Mouse (Mus musculus) regulatory T cell (primary cell): ENCODE results near the gene Gm9945.

ENCODE experiments used
- in situ Hi-C: fragments of 300-600 bp; cut with MboI, MseI; formaldehyde crosslinking; loops from one replicate; pipeline ENCODE4 v1.15.1; 2025; ENCODE audit warnings: high pct_unique_total_duplicates

The Gm9945 gene

DNA sequence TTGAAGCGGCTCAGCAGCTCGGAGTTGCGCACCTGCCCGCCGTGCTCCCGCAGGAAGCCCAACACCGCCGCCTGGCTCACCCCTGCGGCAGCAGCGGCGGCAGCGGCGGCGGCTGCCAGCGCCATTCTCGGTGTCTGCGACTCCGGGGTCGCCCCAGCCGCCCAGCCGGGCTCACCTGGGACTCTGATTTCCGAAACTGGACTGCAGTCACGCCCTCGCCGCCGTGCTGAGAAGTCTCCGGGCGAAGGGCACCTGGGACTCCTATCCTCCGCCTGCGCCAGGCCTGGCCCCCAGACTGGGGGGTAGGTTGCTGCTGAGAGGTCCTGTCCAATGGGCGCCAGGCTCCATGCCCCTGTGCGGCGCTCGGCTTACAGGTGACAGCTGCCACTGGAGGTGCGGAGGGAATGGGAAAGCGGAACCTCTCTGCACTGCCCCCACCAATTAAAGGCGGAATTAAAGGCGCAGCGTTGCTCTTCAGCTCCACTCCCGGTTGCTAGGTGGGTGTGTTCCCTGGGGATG lies at the start of gene Gm9945, which contains the start of gene Sowaha:
TSS of gene Gm9945 (plus strand) at position 384 of the 519 bp plus-strand sequence.
TSS of gene Sowaha (minus strand) at position 492 of the 519 bp plus-strand sequence.
- in situ Hi-C loops = no loop called here

DNA sequence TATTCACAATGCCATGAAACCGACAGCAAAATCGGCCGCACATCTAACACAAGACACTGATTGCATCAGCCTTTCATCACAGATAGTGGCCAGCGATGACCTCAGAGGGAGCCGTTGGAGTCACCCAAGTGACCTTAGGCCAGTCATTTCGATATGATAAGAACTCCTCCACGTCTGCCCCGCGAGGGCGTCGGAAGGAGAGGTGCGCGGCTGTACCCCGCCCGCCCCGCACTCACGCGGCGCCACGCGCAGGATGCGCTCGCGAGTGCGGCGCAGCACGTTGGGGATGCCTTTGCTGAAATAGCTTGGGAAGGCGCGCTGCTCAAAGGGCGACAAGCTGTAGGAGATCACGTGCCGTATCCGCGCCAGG lies 49.7 kb upstream of the Gm9945 start:
- in situ Hi-C loops = loop anchor here (5.0 kb wide), 1 partner anchor 73 kb away; no protein-coding TSS in a partner anchor

DNA sequence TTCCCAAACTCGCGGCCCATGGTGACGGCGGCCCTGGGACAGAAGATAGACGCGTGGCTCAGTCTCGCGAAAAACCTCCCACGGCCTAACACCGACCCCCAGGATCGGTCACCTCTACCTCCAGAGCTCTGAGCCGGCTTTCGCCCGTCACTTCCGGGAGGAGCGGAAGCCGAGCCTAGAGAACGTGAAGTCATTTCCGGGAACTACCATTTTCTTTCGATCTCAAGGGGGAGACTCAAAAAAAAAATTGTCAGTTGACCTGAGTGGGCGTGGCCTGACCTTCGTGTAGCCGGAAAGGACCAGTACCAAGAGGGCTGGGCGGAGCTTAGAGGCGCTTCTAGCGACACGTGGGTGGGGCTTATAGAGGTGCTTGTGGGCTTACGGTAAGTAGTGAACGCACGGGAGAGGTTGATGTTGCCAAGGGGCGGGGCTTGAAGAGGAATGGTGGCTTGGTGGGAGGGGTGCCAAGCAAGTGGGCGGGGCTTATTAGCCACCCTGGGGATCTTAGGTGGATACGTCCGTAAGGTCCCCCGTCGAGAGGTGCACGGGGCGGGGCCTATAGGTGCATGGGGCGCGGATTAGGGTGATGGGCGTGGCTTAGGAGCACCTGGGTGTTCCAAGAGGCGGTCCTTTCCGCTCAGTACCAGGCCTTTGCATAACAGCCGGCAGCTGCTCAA lies 49.2 kb upstream of the Gm9945 start, which contains the start of the genes Uqcrq and Gdf9:
TSS of gene Uqcrq (minus strand) at position 162 of the 677 bp plus-strand sequence.
TSS of gene Gdf9 (plus strand) at position 354 of the 677 bp plus-strand sequence.
- in situ Hi-C loops = loop anchor here (5.0 kb wide), 1 partner anchor 74 kb away; no protein-coding TSS in a partner anchor

DNA sequence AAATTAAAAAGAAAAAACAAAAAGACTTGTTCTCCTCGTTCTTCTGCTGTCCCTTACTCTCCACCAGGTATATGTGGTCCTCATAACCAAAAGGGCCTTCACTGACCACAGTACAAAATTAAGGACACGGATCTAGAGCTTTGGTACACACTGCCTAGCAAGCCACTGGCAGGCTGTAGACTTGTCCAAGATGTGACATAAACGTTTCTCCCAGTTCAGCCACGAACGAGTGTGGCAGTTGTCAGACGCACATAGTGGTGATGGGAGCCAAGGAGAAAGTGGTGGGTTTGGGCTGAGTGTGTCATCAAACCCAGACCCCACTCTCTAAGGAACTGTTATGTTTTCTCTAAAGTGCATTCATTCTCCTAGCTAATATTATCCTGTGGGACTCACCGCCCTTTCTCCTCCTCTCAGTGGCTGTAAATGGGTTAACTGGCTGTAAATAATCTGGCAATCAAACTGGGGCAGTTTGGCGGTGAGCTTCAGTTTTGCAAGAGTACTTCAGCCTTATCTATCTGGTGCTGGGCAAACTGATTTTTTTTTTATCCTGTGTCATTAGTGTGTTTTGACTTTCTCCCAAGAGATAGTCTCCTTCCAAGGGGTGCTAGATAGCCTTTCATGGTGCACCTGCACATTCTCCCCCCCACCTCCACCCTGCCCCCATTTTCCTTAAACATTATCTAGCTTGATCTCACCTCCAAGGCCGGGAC lies 48.5 kb upstream of the Gm9945 start:
- in situ Hi-C loops = loop anchor here (5.0 kb wide), 1 partner anchor 74 kb away; no protein-coding TSS in a partner anchor

DNA sequence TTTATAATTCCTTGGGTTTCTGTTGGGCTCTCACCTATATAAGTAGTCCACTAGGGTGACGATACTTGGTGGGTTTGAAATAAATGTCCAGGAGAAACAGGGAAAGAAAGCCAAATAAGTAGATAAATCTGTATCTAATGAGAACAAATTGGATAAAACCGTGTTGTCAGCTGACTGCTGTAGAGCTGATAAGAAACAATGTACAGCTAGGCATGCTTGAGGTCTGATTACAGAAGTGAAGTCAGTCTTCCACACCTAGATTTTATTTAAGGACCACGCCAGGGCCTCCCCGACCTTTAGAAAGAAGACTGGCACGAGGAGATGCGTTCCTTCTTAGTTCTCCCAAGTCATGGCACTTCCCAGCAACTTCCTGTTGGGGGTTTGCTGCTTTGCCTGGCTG lies 46.9 kb upstream of the Gm9945 start:
- in situ Hi-C loops = loop anchor here (5.0 kb wide), 1 partner anchor 76 kb away; no protein-coding TSS in a partner anchor

DNA sequence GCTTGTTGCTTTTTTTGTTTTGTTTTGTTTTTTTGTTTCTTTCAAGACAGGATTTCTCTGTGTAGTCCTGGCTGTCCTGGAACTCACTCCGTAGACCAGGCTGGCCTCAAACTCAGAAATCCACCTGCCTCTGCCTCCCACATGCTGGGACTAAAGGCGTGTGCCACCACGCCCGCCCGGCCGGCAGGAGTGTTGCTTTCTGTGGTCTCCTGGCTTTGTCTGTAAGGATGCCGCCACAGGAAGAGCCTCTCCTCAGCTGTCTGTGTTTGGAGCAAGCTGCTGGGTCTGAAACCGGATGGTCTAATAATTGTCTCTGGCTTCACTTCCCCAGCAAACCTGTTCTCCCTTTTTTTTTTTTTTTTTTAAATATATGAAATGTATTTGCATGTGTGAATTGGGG lies 44.5 kb upstream of the Gm9945 start:
- in situ Hi-C loops = no loop called here

DNA sequence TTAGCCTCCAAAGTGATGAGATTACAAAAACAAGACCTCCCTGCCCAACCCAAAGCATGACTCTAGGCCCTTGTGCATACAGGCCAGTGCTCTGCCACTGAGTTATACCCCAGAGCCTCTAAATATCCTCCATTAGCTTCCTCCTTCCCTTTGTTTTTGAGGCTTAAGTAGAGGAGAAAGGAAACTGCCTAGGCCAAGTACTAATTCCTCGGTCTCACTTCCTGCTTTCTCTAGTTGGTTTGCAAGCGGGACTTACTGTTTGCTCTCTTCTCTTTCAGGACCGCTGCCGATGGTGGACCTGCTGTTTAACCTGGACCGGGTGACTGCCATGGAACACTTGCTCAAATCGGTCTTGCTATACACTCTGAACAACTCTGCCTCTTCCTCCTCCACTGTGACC lies 43.6 kb upstream of the Gm9945 start:
- in situ Hi-C loops = no loop called here

DNA sequence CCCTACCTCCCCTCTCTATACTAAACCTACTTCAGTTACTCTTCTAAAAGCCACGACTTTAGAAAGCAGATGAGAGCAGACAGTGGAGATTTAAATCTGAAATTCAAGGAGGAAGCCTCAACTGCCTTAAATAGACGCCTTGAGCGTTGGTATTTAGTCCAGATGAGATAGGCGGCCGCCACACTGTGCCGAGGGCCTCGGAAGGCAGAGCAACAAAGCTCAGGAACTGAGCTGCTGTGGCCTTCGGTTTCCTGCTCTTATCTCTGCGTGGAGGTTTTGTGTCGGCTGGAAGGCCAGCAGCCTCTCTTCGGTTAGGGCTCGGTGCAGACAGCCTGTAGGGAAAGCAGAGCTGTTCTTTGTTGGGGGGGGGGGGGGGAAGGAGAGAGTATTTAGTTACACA lies 38.0 kb upstream of the Gm9945 start:
- in situ Hi-C loops = no loop called here

DNA sequence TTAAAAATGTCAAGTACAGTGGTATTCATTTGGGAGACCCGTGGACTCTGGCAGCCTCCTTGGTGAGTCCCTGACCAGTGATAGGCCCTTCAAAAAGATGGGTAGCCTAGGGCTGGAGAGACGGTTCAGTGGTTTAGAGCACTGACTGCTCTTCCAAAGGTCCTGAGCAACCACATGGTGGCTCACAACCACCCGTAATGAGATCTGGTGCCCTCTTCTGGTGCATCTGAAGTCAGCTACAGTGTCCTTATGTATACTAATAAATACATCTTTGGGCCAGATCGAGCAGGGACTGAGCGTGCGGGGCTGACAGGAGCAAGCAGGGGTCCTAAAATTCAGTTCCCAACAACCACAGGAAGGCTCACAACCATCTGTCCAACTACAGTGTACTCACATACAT lies 36.1 kb upstream of the Gm9945 start:
- in situ Hi-C loops = no loop called here

DNA sequence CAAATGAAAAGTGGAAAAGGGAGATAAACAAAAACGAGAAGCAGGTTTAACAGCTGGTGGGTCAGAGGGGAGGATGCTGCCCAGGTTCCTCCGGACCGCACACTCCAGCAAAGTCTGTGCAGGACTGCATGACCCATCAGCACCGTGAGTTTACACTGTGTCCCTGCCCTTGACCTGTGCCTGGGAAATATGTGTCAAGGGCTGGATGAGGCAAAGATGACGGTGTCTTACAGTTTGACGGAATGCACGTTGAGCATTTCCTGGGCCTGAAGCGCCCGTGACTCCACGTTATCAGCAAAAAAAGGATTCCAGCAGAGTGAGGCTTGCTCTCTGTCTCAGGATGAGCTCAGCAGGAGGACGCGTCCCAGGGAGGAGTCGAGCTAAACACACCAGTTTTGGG lies 34.4 kb upstream of the Gm9945 start:
- in situ Hi-C loops = no loop called here

DNA sequence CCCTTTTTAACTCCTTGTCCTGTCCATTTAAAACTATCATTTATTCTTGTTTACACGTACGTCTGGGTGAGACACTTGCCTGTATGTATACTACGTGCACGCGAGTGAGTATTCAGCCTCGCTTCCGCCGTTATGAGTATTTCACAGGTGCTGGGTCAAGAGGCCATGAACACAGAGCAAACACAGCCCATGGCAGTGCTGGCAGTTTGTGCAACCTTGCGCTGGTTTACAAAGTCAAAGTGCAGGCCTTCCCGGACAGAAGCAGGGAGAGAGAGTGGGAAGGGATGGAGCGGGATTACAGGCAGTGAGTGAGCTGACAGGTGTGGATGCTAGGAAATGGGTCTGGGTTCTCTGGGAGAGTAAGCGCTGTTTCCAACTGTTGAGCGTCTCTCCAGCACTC lies 33.8 kb upstream of the Gm9945 start:
- in situ Hi-C loops = no loop called here

DNA sequence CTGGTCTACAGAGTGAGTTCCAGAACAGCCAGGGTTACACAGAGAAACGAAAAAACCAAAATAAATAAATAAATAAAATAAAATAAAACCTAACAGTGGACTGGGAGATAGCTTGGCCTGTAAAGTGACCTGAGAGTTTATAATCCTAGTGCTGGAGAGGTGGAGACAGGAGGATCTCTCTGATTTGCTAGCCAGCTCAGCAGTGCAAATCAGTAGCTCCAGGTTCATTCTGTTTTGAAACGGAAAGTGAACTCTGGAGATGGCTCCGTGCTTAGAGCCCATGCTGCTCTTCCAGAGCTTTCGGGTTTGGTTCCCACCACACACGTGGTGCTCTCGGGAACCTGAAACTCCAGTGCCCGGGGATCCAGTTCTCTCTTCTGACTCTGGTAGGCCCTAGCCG lies 32.0 kb upstream of the Gm9945 start:
- in situ Hi-C loops = no loop called here

DNA sequence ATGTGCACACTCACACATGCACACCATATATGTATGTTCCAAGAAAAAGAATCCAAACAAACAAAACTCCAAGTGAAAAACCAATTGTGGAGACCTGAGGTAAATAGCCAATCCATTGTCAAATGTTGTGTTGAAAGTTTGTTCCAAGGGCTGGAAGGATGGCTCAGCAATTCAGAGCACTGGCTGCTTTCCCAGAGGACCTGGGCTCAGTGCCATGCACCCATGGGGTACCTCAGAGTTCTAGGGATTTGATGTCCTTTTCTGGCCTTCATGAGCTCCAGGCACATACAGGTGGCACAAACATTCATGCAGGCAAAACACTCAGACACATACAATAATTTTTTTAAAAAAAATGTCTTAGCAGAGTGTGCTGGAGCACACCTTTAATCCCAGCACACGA lies 31.4 kb upstream of the Gm9945 start:
- in situ Hi-C loops = no loop called here

DNA sequence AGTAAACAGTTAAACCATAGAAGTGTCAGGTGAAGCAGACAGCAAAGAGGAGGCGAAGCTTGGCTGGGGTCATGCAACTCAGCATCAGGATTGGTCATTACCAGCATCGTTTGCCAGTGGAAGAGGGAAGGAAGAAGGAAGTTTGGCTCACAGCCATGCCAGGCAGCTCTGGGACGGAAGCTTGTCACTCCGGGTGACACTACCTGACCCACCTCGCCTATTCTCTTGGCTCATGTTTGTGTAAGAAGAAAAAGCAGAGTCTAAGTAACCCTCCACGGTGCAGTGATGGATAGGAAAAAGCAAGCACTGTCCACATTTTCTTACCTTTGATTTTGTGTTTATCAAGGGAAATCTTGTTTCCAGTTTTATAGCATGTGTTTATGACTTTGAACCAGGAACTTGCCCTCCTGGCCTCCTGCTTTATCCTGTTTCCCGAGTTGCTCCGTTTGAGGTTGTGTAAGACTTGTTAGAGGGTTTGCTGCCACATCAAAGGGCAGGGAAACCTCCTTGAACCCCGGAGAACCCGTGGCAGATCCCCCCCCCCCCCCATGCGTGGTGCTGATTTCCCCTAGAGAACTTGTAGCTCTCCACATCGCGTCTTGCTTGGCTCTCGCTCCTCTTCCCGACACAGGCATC lies 29.8 kb upstream of the Gm9945 start:
- in situ Hi-C loops = no loop called here

DNA sequence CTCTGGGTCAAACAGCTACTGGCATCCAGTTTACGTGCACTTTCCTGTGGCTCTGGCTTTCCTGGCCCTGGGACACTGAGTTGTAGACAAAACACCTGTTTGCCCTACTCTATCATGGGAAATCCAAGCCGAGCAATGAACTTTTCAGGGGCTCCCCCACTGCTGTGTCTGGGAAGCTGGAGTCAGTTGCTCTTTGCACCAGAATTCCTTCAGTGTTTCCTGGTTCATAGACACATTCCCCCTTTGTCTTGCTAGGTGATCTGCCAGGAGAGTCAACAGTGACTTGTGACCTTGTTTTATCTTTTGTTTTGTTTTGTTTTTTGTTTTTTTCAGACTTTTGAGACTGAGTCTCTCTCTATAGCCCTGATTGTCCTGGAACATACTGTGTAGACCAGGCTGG lies 28.6 kb upstream of the Gm9945 start:
- in situ Hi-C loops = no loop called here

DNA sequence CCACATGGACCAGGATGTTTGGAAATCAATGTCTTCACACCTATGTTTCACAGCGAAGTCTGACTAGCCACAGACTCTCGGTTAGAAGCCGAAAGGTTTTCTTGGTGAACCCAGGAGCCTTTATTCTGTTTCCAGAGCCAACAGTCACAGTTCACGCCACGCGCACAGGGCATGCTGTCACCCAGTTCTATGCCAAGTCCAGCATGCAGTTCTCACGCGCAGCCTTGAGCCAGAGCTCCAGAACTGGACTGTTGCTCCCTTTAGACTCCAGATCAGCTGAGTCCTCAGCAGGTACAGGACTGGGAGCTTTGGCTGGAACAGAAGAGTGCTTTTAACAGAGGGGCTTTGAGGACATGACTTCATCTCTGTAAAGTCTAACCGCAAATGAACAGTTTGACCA lies 27.6 kb upstream of the Gm9945 start:
- in situ Hi-C loops = no loop called here

DNA sequence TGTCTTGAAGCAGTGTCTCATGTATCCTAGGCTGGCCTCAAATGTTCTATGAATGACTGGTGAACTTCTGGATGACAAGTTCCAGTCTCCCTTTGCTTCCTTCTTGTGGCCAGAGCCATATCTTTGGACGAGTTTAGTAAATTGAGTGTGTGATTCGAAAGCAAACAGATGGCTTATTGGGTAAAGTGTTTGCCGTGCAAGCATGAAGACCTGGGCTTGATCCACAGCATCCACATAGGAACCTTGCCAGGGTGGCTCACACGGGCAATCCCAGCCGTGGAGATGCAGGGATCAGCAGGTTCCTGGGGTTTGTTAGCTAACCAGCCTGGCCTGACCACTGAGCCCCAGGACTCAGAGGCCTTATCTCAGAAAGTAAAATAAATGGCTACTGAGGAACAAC lies 26.9 kb upstream of the Gm9945 start:
- in situ Hi-C loops = no loop called here

DNA sequence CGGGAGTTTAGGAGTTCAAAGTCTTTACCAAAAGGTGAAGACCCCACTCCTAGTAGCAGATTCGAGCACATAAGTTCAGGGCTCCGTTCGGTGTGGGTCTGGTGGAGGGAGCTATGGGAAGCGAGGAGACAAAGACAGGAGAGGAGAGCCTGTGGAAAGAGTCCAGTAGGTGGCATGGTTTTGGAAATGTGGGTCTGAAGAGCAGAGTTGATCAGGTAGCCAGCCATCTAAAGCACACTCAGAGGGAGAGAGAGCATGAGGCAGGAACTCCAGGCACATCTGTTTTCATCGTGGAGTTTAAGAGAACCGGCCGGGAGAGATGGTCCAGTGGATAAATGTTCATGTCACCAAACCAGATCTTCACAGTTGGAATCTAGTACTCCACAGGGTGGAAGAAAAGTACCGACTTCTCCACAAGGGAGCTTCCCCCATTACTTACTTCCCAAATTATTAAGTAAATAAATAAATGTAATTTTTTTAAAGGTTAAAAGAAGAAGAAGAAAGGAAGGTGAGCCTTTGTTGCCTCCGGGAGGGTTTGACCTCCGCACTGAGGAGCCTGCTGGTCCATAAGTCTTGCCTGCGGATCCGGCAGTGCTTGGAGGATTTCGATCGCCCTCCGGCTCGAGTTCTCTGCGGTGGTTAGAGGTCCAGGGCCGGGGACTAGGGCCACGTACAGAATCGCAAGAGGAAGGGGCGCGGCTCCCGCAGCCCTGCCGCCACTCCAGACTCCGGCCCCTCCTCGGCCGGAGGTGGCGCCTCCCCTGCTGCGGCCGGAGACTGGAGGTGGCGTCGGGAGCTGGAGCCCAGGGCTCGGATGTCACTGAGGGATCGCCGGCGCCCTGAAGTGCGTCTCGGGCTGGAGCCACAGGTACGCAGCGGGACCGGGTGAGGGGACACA lies 23.2 kb upstream of the Gm9945 start, which contains the start of the genes Gm10447 and Shroom1:
TSS of gene Gm10447 (minus strand) at position 637 of the 898 bp plus-strand sequence.
TSS of gene Shroom1 (plus strand) at position 732 of the 898 bp plus-strand sequence.
- in situ Hi-C loops = no loop called here

DNA sequence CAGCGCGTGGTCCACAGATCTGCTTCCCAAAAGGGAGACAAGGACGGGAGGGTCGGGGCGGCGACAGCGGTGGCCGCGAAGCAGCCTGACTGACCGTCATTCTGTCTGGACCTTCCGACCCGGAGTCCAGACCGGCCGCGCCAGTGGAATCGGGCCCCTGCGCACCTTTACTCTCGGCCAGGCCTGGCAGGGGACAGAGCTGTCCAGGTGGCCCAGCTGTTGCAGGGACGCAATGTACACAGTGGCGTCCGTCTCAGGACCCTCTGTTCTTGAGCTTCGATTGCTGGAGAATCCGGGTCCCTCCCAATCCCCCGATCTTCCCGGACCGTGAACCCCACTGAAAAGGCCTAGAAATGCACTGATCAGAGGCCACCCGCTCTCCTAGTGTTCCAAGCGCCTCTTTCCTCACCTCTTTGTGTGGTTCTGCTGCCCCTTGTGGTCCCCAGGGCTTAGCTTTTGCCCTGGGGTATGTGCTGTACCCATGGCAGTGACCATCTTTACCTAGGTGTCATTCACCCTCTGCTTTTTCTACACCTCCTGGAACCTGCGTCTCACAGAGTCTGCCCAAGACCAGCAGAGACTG lies 22.5 kb upstream of the Gm9945 start:
- in situ Hi-C loops = no loop called here

DNA sequence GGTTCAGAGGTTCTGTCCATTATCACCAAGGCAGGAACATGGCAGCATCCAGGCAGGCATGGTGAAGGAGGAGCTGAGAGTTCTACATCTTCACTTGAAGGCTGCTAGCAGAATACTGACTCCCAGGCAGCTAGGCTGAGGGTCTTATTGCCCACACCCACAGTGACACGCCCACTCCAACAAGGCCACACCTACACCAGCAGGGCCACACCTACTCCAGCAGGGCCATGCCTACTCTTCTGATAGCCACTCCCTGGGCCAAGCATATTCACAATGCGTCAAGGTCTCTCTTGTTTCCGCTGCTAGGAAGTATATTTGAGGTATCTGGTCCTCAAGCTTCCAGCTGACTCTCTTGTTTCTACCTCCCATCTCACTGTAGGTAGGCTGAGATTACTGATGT lies 21.0 kb upstream of the Gm9945 start:
- in situ Hi-C loops = no loop called here

DNA sequence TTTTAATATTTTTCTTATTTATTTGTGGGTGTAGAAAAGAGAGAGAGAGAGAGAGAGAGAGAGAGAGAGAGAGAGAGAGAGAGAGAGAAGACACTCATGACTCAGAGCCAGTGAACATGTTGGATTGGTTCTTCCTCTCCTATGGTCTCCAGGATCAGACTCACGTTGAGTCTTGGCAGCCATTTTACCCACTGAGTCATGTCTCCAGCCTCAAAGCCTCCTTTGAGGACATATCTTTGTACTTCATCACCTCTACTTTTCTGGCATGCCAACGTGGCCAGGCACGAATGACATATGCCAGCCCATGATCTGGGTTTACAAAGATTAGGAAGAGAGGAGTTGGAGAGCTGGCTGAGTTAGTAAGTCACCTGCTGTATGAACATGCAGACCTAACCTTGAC lies 19.8 kb upstream of the Gm9945 start:
- in situ Hi-C loops = no loop called here
